Mouse (Mus musculus): ENCODE measurements around the gene Pim1.

GRCm38 (mm10) chr17:29457795-29458560, 32.6 kb upstream of the Pim1 start:
- TF ChIP-seq POLR2A (IDR thresholded peaks at IDR 0.05; ENCODE audit: insufficient read depth, low read length) (no peak), CTCF (IDR thresholded peaks at IDR 0.05; ENCODE audit: low read depth, low read length) (no peak)
